11 mouse cellular contexts compared by ENCODE assay signal in genomic region chr19:21913748-21914611, GRCm38 (mm10).
DNase-seq lines count a peak whose midpoint lies in the region; ATAC-seq and TF ChIP-seq lines count a peak whose summit lies in the region.
"Had no signal": no experiment of that assay in that cellular context is flagged by ENCODE, and none has a peak within 500 bp of the region (broad histone marks: within the 10 kb centered on the region; RNA-seq: fewer than 3 reads in every experiment).

No protein-coding gene starts in this region.

- TF ChIP-seq EP300 in CH12.LX (IDR thresholded peaks at IDR 0.05; ENCODE audit: low read length): peak; percentile 76

- no peak overlapping the region for H3K9ac ChIP-seq in CH12.LX (ENCODE audit: insufficient read depth, low read depth)
- H3K9ac ChIP-seq in heart, embryonic 13.5 days: no peak overlapping the region
- H3K9ac ChIP-seq in midbrain, embryonic 13.5 days (replicated peaks): no peak overlapping the region
- H3K9ac ChIP-seq: midbrain, embryonic 12.5 days had no signal

- intact Hi-C loops in heart, postnatal 25 days (cut with DNase I): loop anchor here (1.0 kb wide), 1 partner anchor 110 kb away; no protein-coding TSS in a partner anchor

- H3K27me3 ChIP-seq in CH12.LX (replicated peaks): no peaks in the 10 kb centered on the region
- no peaks in the 10 kb centered on the region for H3K27me3 ChIP-seq in heart, embryonic 13.5 days (replicated peaks)
- H3K27me3 ChIP-seq in midbrain, embryonic 13.5 days: no peaks in the 10 kb centered on the region
- H3K27me3 ChIP-seq: midbrain, embryonic 12.5 days had no signal

- H3K4me2 ChIP-seq in CH12.LX (ENCODE audit: insufficient read depth, low read depth, poor library complexity, severe bottlenecking): no peak overlapping the region; the same call in 1 of the 2 replicates
- H3K4me2 ChIP-seq in heart, embryonic 13.5 days: no peak overlapping the region
- H3K4me2 ChIP-seq in midbrain, embryonic 13.5 days (replicated peaks): no peak overlapping the region
- H3K4me2 ChIP-seq: midbrain, embryonic 12.5 days had no signal

- no peak for TF ChIP-seq CTCF in CH12.LX (conservative IDR thresholded peaks at IDR 0.05 in 1 of 2, IDR thresholded peaks at IDR 0.05 in 1 of 2; ENCODE audit: low read depth in 2 of 2, low read length in 2 of 2)

- peaks cover 10 to 48% of the 10 kb centered on the region in 2 experiments; a peak in 3 of 4 replicates for H3K4me1 ChIP-seq in CH12.LX (ENCODE audit: control insufficient read depth in 1 of 2, insufficient read depth in 2 of 2)
- peaks cover 9% of the 10 kb centered on the region; the same call in 1 of the 2 replicates for H3K4me1 ChIP-seq in heart, embryonic 13.5 days
- H3K4me1 ChIP-seq in midbrain, embryonic 13.5 days (replicated peaks): peaks cover 8% of the 10 kb centered on the region

- TF ChIP-seq POLR2A in CH12.LX (IDR thresholded peaks at IDR 0.05; ENCODE audit: low read depth, low read length): no peak

- no peak overlapping the region for H3K4me3 ChIP-seq in CH12.LX (replicated peaks in 1 of 3; ENCODE audit: low read depth in 2 of 3, low read length in 2 of 3, poor library complexity in 1 of 3)
- H3K4me3 ChIP-seq in heart, embryonic 13.5 days: no peak overlapping the region
- H3K4me3 ChIP-seq in midbrain, embryonic 13.5 days (replicated peaks): no peak overlapping the region
- H3K4me3 ChIP-seq: layer of hippocampus, adult 2 months; midbrain, embryonic 12.5 days had no signal

- no peak; the same call in none of the 2 replicates for TF ChIP-seq RAD21 in CH12.LX (IDR thresholded peaks at IDR 0.05; ENCODE audit: low read depth, low read length)

- H3K27ac ChIP-seq in CH12.LX (ENCODE audit: insufficient read depth, low read depth): no peak overlapping the region
- peak overlapping the region; percentile 84 for H3K27ac ChIP-seq in heart, embryonic 13.5 days (replicated peaks)
- no peak overlapping the region for H3K27ac ChIP-seq in midbrain, embryonic 13.5 days
- H3K27ac ChIP-seq: layer of hippocampus, adult 2 months; midbrain, embryonic 12.5 days had no signal

- H3K9me3 ChIP-seq in CH12.LX (replicated peaks; ENCODE audit: low read length): no peaks in the 10 kb centered on the region
- no peaks in the 10 kb centered on the region for H3K9me3 ChIP-seq in heart, embryonic 13.5 days
- H3K9me3 ChIP-seq in midbrain, embryonic 13.5 days: no peaks in the 10 kb centered on the region
- H3K9me3 ChIP-seq: midbrain, embryonic 12.5 days had no signal

- in situ Hi-C loops in CH12.LX (cut with MboI; ENCODE audit: low pct_ligation_motif_present, low pct_unique_long_range_greater_than_20kb, low sequenced_read_pairs): no loop called here

- H3K79me2 ChIP-seq in CH12.LX (replicated peaks; ENCODE audit: control insufficient read depth, extremely low read depth, insufficient read depth, poor library complexity, severe bottlenecking): no peaks in the 10 kb centered on the region

- dilution Hi-C loops in CH12.LX (cut with MboI; ENCODE audit: extremely low pct_ligation_motif_present, extremely low pct_unique_long_range_greater_than_20kb, low sequenced_read_pairs): no loop called here

- peak; percentile 95 for DNase-seq in heart, adult 11 months
- no peak for DNase-seq in heart, postnatal 25 days (ENCODE audit: low spot score)
- peak; percentile 68 for DNase-seq in CH12.LX (ENCODE audit: extremely low read depth)
- peak; percentile 47 for DNase-seq in lung, postnatal 10 days
- no peak for DNase-seq in cerebellum, adult 11-12 months
- DNase-seq in right cerebral cortex, postnatal 36 days (ENCODE audit: low spot score in 2 of 2): no peak
- DNase-seq: thymus, postnatal 36 days had no signal

- no peaks in the 10 kb centered on the region for H3K36me3 ChIP-seq in CH12.LX (replicated peaks in 1 of 2; ENCODE audit: control insufficient read depth in 1 of 2, insufficient read depth in 1 of 2, low read length in 1 of 2)
- no peaks in the 10 kb centered on the region for H3K36me3 ChIP-seq in heart, embryonic 13.5 days
- no peaks in the 10 kb centered on the region for H3K36me3 ChIP-seq in midbrain, embryonic 13.5 days
- H3K36me3 ChIP-seq: midbrain, embryonic 12.5 days had no signal

- 48% methylated on average over 9 of the region's 9 CpGs for WGBS in heart, embryonic 13.5 days
- WGBS in midbrain, embryonic 13.5 days: 54% methylated on average over 9 of the region's 9 CpGs

- peak; percentile 58; the same call in 1 of the 2 replicates for ATAC-seq in heart, embryonic 13.5 days (ENCODE audit: extremely low read depth, insufficient number of reproducible peaks, low FRiP score, low TSS enrichment)
- ATAC-seq in midbrain, embryonic 13.5 days: no peak

TF ChIP-seq in CH12.LX, 34 proteins besides CTCF, POLR2A, EP300 and RAD21:
- TF ChIP-seq TCF12 (IDR thresholded peaks at IDR 0.05; ENCODE audit: low read depth, low read length) (no peak), MYC (IDR thresholded peaks at IDR 0.05; ENCODE audit: low read depth, low read length) (0 out of 2 replicates have a peak, but pooled peaks have one; percentile 15), JUND (conservative IDR thresholded peaks at IDR 0.05; ENCODE audit: low read depth, low read length) (peak; percentile 79), IRF4 (IDR thresholded peaks at IDR 0.05; ENCODE audit: low read depth, low read length) (peak; percentile 87), RCOR1 (conservative IDR thresholded peaks at IDR 0.05; ENCODE audit: low read depth, low read length) (0 out of 2 replicates have a peak, but pooled peaks have one; percentile 66), ETS1 (conservative IDR thresholded peaks at IDR 0.05; ENCODE audit: low read depth, low read length) (peak; percentile 84), BHLHE40 (IDR thresholded peaks at IDR 0.05; ENCODE audit: low read depth, low read length) (peak; percentile 84), HCFC1 (IDR thresholded peaks at IDR 0.05; ENCODE audit: low read depth, low read length) (no peak), MEF2A (IDR thresholded peaks at IDR 0.05; ENCODE audit: borderline replicate concordance, low read depth, low read length) (no peak; the same call in 1 of the 2 replicates), JUN (IDR thresholded peaks at IDR 0.05; ENCODE audit: insufficient read depth, low read depth, low read length) (peak; percentile 64), USF2 (conservative IDR thresholded peaks at IDR 0.05; ENCODE audit: low read depth, low read length) (no peak), MAFK (IDR thresholded peaks at IDR 0.05; ENCODE audit: insufficient replicate concordance, low read length) (peak; percentile 83)

Comparison
In these comparisons a context has a peak if more than half of its experiments do, and no peak if none do; other contexts are left out.
1. DNase-seq: peak in heart, adult 11 months (single experiment), CH12.LX (single experiment) and lung, postnatal 10 days (single experiment); none in heart, postnatal 25 days (single experiment), cerebellum, adult 11-12 months (single experiment) and right cerebral cortex, postnatal 36 days (0 of 2).